Mouse (Mus musculus) liver, embryonic 14.5 days (tissue): ENCODE results near the gene Chchd1. TPM values are rescaled to one million over a fixed set of nuclear protein-coding genes. Genes with fewer than 3 reads are reported as not detected.
A peak's percentile ranks its signal among the peaks of the same experiment; 100 is the strongest.

ENCODE experiments used
- ATAC-seq: fragments of 200-750 bp; cut with Nextera tagmentation; 2 replicates; pipeline ENCODE4 v1.8.0; 2017; ENCODE audit warnings: moderate number of reproducible peaks, mild to moderate bottlenecking, moderate library complexity; ENCODE audit not compliant: insufficient read depth
- DNase-seq, 3 experiments: peaks; one replicate each; pipeline ENCODE4 v3.0.0-alpha.2; 2012 to 2013; ENCODE audit warnings: low read depth in 3 of 3, low spot score in 3 of 3
- H3K27ac ChIP-seq: fragments of 300-500 bp; sonication (generic); 2 replicates; pipeline ENCODE4 v1.5.1; 2014; ENCODE audit warnings: moderate library complexity, mild to moderate bottlenecking, control low read depth, inconsistent platforms
- H3K27me3 ChIP-seq: fragments of 300-500 bp; sonication (generic); 2 replicates; pipeline ENCODE4 v1.6.1; 2014; ENCODE audit warnings: mild to moderate bottlenecking, low read length, moderate library complexity; ENCODE audit not compliant: control insufficient read depth, insufficient read depth
- H3K36me3 ChIP-seq: fragments of 300-500 bp; sonication (generic); replicated peaks from 2 replicates; pipeline ENCODE4 v1.6.1; 2014; ENCODE audit warnings: low read depth; ENCODE audit not compliant: control insufficient read depth, insufficient read depth
- H3K4me1 ChIP-seq, 2 experiments: fragments of 200-500 bp in 1 of 2; fragments of 300-500 bp in 1 of 2; sonication (generic) in 1 of 2; replicated peaks; 2 replicates each; pipeline ENCODE4 v1.6.1; 2012 to 2014; ENCODE audit warnings: antibody characterized with exemption in 1 of 2, inconsistent platforms in 1 of 2, low read length in 1 of 2; ENCODE audit not compliant: control insufficient read depth in 2 of 2, insufficient read depth in 2 of 2
- H3K4me2 ChIP-seq: fragments of 300-500 bp; sonication (generic); 2 replicates; pipeline ENCODE4 v1.6.1; 2014; ENCODE audit warnings: low read depth, mild to moderate bottlenecking, control low read depth, moderate library complexity
- H3K4me3 ChIP-seq, 2 experiments: fragments of 200-500 bp in 1 of 2; fragments of 300-500 bp in 1 of 2; sonication (generic) in 1 of 2; 2 replicates each; pipeline ENCODE4 v1.5.1; 2012 to 2014; ENCODE audit warnings: low read depth in 2 of 2, low read length in 2 of 2, mild to moderate bottlenecking in 2 of 2, control low read depth in 1 of 2, inconsistent platforms in 1 of 2, moderate library complexity in 1 of 2; ENCODE audit not compliant: insufficient read depth in 1 of 2
- H3K9ac ChIP-seq: fragments of 300-500 bp; sonication (generic); replicated peaks from 2 replicates; pipeline ENCODE4 v1.6.1; 2014; ENCODE audit warnings: mild to moderate bottlenecking, control low read depth, moderate library complexity
- H3K9me3 ChIP-seq: fragments of 300-500 bp; sonication (generic); 2 replicates; pipeline ENCODE4 v1.6.1; 2016; ENCODE audit warnings: low read length, mixed read lengths; ENCODE audit not compliant: control insufficient read depth
- CTCF ChIP-seq: IDR thresholded peaks from 2 replicates; pipeline ENCODE4 v1.5.1; 2016; ENCODE audit warnings: antibody characterized with exemption, low read depth, control low read depth
- EP300 ChIP-seq: IDR thresholded peaks from 2 replicates; pipeline ENCODE4 v1.6.1; 2016; ENCODE audit warnings: antibody characterized with exemption, low read depth
- WGBS: fragments of 180-500 bp; shearing (Covaris S2); extraction: QIAGEN DNeasy Blood & Tissue Kit; methylation state at CpG from one replicate; pipeline ENCODE4 v1.1.7; 2014; ENCODE audit not compliant: insufficient replicate concordance; 5-methylcytosine and 5-hydroxymethylcytosine counted together
- polyA plus RNA-seq, 2 experiments: library from polyadenylated mRNA; depleted of rRNA in 1 of 2; stranded (reverse) in 1 of 2; unstranded in 1 of 2; fragments of >200 nt; fragmentation: Nextera tagmentation in 1 of 2; extraction: Ambion mirVana in 1 of 2; gene quantifications; 2 replicates each; pipeline versions ENCODE4 v1.2.1 to v1.2.3; 2012 to 2014

Gene Chchd1
- polyA plus RNA-seq (2012; rRNA removed) (49.6 and 58.8 TPM in 2 replicates), polyA plus RNA-seq (2014; fragmentation: Nextera tagmentation; extraction: Ambion mirVana) (127 and 138 TPM in 2 replicates)

DNA sequence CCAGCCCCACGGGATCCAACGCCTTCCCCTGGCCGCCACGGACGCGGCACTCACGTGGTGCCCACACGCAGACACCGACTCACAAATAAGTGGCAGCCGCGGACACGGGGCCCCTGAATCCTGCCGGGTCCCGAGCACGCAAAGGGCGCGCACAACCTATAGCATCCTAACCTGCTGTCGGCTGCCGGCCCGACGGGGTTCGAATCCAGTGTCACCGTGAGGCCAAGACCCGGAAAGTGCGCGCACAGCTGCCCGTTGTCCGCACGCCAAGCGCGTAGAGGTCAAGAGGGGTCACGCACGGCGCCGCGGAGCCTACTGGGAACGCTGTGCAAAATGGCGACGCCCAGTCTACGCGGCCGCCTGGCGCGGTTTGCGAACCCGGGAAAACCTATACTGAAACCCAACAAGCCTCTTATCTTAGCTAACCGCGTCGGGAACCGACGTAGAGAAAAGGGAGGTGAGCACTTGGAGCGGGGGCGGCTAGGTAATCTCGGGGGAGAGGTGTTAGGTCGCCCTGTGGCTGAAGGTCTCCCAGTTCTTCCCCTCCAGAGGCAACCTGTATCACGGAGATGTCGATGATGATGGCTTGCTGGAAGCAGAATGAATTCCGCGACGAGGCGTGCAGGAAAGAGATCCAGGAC lies at the start of gene Chchd1:
Gene Chchd1 (plus strand): TSS at position 266 of the 641 bp plus-strand sequence.
- Histone ChIP-seq H3K27me3 (no peaks in the 10 kb centered on the region), H3K36me3 (peaks cover 9% of the 10 kb centered on the region), H3K9me3 (no peaks in the 10 kb centered on the region), H3K4me3 (peak within 1 kb of the TSS; percentile 88 to 90), H3K4me2 (peak within 1 kb of the TSS; percentile 81), H3K4me1 (peaks cover 18 to 21% of the 10 kb centered on the region in 2 experiments), H3K9ac (peak within 1 kb of the TSS; percentile 78), H3K27ac (peak within 1 kb of the TSS; percentile 86)
- ATAC-seq (peak; percentile 79), DNase-seq (peak; percentile 71 to 73 (median 72))
- TF ChIP-seq CTCF (no peak), EP300 (no peak)
- under 1% methylated on average over 61 of the region's 61 CpGs for WGBS

GRCm38 (mm10) chr14:20654690-20655421 lies 48.0 kb upstream of the Chchd1 start:
- no peak overlapping the region for H3K27ac ChIP-seq
- no peaks in the 10 kb centered on the region for H3K36me3 ChIP-seq
- H3K4me1 ChIP-seq: no peaks in the 10 kb centered on the region
- no peak overlapping the region for H3K4me2 ChIP-seq
- H3K9ac ChIP-seq: no peak overlapping the region
- ATAC-seq: no peak
- no peak for DNase-seq
- H3K27me3 ChIP-seq: no peaks in the 10 kb centered on the region
- TF ChIP-seq EP300 (no peak), CTCF (no peak)
- H3K4me3 ChIP-seq: no peak overlapping the region
- H3K9me3 ChIP-seq: no peaks in the 10 kb centered on the region
- 54% methylated on average over 9 of the region's 9 CpGs for WGBS

- Histone ChIP-seq H3K27ac (no peak overlapping the region), H3K27me3 (no peaks in the 10 kb centered on the region), H3K4me2 (no peak overlapping the region), H3K4me1 (0 out of 4 replicates have a peak, but pooled peaks cover 0 to 2% of the 10 kb centered on the region in 2 experiments), H3K36me3 (no peaks in the 10 kb centered on the region), H3K4me3 (no peak overlapping the region), H3K9ac (no peak overlapping the region), H3K9me3 (no peaks in the 10 kb centered on the region)
- TF ChIP-seq EP300: no peak
- no peak for TF ChIP-seq CTCF
- DNase-seq (no peak), ATAC-seq (no peak)
- WGBS: 68% methylated on average over 9 of the region's 9 CpGs
Measured at GRCm38 (mm10) chr14:20655731-20656130, 47.1 kb upstream of the Chchd1 start.

DNA sequence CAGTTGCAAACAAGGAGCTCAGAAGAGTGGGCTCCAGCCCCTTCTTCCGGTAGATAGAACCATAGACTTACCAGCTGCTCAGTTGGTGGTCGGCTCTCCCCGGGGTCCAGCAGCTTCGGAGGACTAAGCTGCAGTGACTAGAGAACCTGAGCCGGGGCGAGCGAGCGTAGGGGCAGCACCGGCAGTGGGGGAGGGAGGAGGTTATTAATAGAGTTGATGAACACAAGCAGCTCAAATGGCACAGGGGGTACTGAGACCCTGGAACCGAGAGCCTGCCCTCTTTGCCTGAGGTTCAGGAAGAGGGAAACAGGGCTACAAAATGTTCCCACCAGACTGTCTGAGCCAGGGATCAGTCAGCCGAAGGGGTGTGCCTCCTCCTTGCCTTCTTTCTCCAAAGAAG lies 46.4 kb upstream of the Chchd1 start, which contains the start of gene Myoz1:
Gene Myoz1 (minus strand): TSS at position 180 of the 400 bp plus-strand sequence.
- ATAC-seq (no peak), DNase-seq (no peak)
- Histone ChIP-seq H3K27me3 (peaks cover 3% of the 10 kb centered on the region), H3K36me3 (no peaks in the 10 kb centered on the region), H3K9ac (no peak within 1 kb of the TSS), H3K27ac (no peak within 1 kb of the TSS), H3K4me3 (no peak within 1 kb of the TSS), H3K4me1 (0 out of 4 replicates have a peak, but pooled peaks cover 0 to 2% of the 10 kb centered on the region in 2 experiments), H3K4me2 (no peak within 1 kb of the TSS), H3K9me3 (no peaks in the 10 kb centered on the region)
- TF ChIP-seq CTCF (no peak), EP300 (no peak)
- 57% methylated on average over 11 of the region's 11 CpGs for WGBS

GRCm38 (mm10) chr14:20658326-20658725 lies 44.5 kb upstream of the Chchd1 start:
- H3K4me3 ChIP-seq: no peak overlapping the region
- H3K27ac ChIP-seq: no peak overlapping the region
- peaks cover 23% of the 10 kb centered on the region for H3K27me3 ChIP-seq
- TF ChIP-seq CTCF (peak; percentile 75), EP300 (no peak)
- H3K9me3 ChIP-seq: no peaks in the 10 kb centered on the region
- no peaks in the 10 kb centered on the region for H3K36me3 ChIP-seq
- DNase-seq (no peak), ATAC-seq (no peak)
- H3K4me2 ChIP-seq: no peak overlapping the region
- H3K4me1 ChIP-seq: 0 out of 4 replicates have a peak, but pooled peaks cover 0 to 2% of the 10 kb centered on the region in 2 experiments
- no peak overlapping the region for H3K9ac ChIP-seq
